Mouse (Mus musculus) cortical plate, adult 2 months (tissue): Measurements from ENCODE around the gene Lrp6. TPM values are rescaled to one million over a fixed set of nuclear protein-coding genes. Genes with fewer than 3 reads are reported as not detected.

Experiments
- H3K27ac ChIP-seq: fragments of 200-500 bp; 2 replicates; pipeline ENCODE4 v1.5.1; 2012; ENCODE audit warnings: low read length, control low read depth, inconsistent platforms; ENCODE audit not compliant: insufficient read depth
- H3K4me1 ChIP-seq: fragments of 200-500 bp; 2 replicates; pipeline ENCODE4 v1.6.1; 2011; ENCODE audit warnings: low read length; ENCODE audit not compliant: control insufficient read depth, insufficient read depth
- H3K4me3 ChIP-seq: fragments of 200-500 bp; 2 replicates; pipeline ENCODE4 v1.5.1; 2011; ENCODE audit warnings: mild to moderate bottlenecking, low read length, control low read depth; ENCODE audit not compliant: insufficient read depth
- CTCF ChIP-seq: fragments of 200-500 bp; IDR thresholded peaks from 2 replicates; pipeline ENCODE4 v1.5.1; 2011; ENCODE audit warnings: mild to moderate bottlenecking, control low read depth, low read length; ENCODE audit not compliant: insufficient read depth; ENCODE audit errors: extremely low read depth
- POLR2A ChIP-seq: fragments of 200-500 bp; IDR thresholded peaks from 2 replicates; pipeline ENCODE4 v1.6.1; 2011; ENCODE audit warnings: mild to moderate bottlenecking, low read length, control low read depth; ENCODE audit not compliant: insufficient read depth; ENCODE audit errors: extremely low read depth
- polyA plus RNA-seq: library from polyadenylated mRNA; depleted of rRNA; stranded (reverse); fragments of >200 nt; gene quantifications from 2 replicates; pipeline ENCODE4 v1.2.3, GENCODE M21; 2012

Gene Lrp6
- polyA plus RNA-seq, 1 experiment = 25.3 TPM

DNA sequence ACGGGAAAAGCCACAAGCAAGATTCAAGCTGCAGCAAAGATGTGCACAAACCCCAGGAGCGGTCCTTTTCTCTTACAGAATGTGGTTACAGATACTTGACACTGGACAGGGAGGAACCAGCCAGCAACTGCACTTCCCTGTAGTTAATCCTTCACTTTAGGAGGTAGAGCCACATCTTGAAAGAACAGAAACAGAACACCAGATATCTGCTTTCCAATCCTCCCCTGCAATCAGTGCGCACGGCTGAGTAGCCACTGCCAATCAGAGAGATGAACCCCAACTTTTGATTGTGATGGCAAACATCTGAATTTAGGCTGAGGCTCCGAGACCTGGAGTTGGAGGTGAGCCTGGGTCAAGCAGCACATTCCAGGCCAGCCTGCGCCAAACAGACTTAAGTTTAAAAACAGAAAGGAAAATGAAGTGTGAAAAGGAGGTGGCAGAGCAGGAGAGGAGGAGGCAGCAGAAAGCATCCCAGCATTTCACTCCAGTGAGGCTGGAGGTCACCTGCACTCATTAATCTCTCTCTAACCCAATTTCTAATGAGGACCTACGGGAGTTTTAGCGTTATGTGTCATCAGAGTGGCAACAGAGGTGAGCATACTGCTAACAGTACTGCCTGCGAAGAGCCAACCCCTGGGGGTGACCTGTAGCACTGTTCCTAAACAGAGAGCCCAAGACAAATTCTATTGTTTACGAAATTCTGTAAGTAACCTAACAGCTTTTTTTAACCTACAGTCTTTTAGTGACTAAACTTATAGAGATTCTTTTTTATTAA, 39.8 kb downstream of the Lrp6 start:
- Histone ChIP-seq H3K4me1 (peaks cover 8% of the 10 kb centered on the region), H3K4me3 (no peak overlapping the region), H3K27ac (no peak overlapping the region)
- no peak for TF ChIP-seq CTCF
- TF ChIP-seq POLR2A = no peak

GRCm38 (mm10) chr6:134526275-134526674, 40.5 kb downstream of the Lrp6 start:
- TF ChIP-seq POLR2A = no peak
- TF ChIP-seq CTCF = no peak
- H3K4me3 ChIP-seq = no peak overlapping the region
- H3K27ac ChIP-seq = no peak overlapping the region
- H3K4me1 ChIP-seq = peaks cover 12% of the 10 kb centered on the region

DNA sequence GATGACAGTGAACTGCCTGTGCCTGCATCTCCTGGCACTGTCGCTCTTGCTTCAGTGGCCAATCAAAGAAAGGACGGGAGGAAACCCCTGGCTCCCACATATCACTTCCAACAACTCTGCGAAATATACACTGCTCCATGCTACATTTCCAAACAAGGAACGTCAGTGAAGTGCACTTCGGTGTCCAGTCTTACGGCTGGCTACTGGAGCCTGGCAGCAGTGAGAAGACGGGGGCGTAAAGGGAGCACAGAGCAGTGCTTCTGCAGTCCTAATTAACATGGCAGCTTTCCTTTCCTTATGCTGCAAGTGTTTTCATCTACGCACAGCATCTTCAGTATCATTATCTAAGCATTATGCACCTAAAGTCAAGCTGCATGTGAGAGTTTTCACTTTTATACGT, 45.4 kb downstream of the Lrp6 start:
- TF ChIP-seq POLR2A = no peak
- no peak for TF ChIP-seq CTCF
- Histone ChIP-seq H3K4me1 (peaks cover 5% of the 10 kb centered on the region), H3K27ac (no peak overlapping the region), H3K4me3 (no peak overlapping the region)

GRCm38 (mm10) chr6:134520821-134521220, 45.9 kb downstream of the Lrp6 start:
- no peak for TF ChIP-seq CTCF
- TF ChIP-seq POLR2A = no peak
- Histone ChIP-seq H3K4me3 (no peak overlapping the region), H3K4me1 (peaks cover 5% of the 10 kb centered on the region), H3K27ac (no peak overlapping the region)

- TF ChIP-seq CTCF (no peak), POLR2A (no peak)
- peaks cover 7% of the 10 kb centered on the region for H3K4me1 ChIP-seq
- H3K27ac ChIP-seq = no peak overlapping the region
- no peak overlapping the region for H3K4me3 ChIP-seq
Measured at GRCm38 (mm10) chr6:134518450-134518849, 48.3 kb downstream of the Lrp6 start.

- peaks cover 9% of the 10 kb centered on the region for H3K4me1 ChIP-seq
- no peak overlapping the region for H3K27ac ChIP-seq
- no peak overlapping the region for H3K4me3 ChIP-seq
- TF ChIP-seq CTCF (no peak), POLR2A (no peak)
Measured at GRCm38 (mm10) chr6:134517141-134517540, 49.6 kb downstream of the Lrp6 start.

- TF ChIP-seq POLR2A (no peak), CTCF (no peak)
- no peak overlapping the region for H3K4me3 ChIP-seq
- no peak overlapping the region for H3K27ac ChIP-seq
- H3K4me1 ChIP-seq = peaks cover 4% of the 10 kb centered on the region; the same call in 1 of the 2 replicates
Measured at GRCm38 (mm10) chr6:134515416-134515815, 51.3 kb downstream of the Lrp6 start.

DNA sequence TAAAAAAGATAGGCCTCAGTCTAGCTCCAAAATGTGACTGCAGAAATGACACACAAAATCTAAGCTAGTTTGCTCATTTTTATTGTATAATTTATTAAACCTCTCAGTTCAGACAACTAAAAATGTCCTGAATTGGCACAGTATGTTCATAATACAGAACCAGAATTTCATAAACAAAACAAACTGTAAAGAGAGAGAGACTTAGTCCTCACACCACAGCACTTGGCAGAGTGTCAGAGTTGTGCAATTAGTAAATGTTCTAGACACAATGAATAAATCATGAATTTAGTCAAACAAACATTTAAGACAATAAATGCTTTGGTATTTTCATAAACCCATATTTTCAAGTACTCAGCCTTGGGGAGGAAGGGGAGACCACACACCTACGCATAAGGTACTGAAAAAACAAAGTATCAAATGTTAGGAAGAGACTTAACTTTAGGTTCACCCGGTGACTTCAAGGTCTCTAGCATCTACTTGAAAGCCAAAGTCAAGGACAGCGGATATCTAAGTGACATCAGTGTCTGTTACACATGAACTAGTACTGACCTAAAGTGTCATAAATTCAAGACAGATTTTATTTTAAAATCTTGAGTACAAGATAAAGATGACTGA, 52.8 kb downstream of the Lrp6 start:
- Histone ChIP-seq H3K27ac (no peak overlapping the region), H3K4me1 (peaks cover 4% of the 10 kb centered on the region; the same call in 1 of the 2 replicates), H3K4me3 (no peak overlapping the region)
- no peak for TF ChIP-seq CTCF
- no peak for TF ChIP-seq POLR2A

- no peak overlapping the region for H3K27ac ChIP-seq
- TF ChIP-seq CTCF (no peak), POLR2A (no peak)
- H3K4me1 ChIP-seq = peaks cover 4% of the 10 kb centered on the region; the same call in 1 of the 2 replicates
- H3K4me3 ChIP-seq = no peak overlapping the region
Measured at GRCm38 (mm10) chr6:134513011-134513410, 53.8 kb downstream of the Lrp6 start.

DNA sequence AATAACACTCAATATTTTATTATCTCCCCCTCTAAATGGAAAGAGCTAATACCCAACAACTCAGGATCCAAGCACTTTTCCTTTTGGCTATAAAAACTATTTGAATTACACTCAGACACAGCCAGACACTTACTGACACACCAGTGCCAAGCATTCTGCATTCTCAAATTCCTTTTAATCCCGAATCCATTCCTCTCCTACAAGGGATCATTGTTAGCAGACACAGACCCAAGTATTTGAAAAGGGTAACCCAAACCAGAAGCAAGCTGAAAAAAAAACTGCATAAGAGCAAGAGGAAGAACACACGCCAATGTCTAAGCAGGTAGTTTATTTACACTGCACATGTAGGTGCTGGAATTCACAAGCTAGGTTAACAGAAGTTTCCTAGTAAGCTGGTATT, 54.3 kb downstream of the Lrp6 start:
- Histone ChIP-seq H3K4me1 (peaks cover 4% of the 10 kb centered on the region; the same call in 1 of the 2 replicates), H3K4me3 (no peak overlapping the region), H3K27ac (no peak overlapping the region)
- TF ChIP-seq POLR2A (no peak), CTCF (no peak)
